Mouse (Mus musculus) c-Kit-positive CD71-positive TER-119-positive erythroid progenitor cells, embryonic 14.5 days (primary cell): ENCODE results near the gene Gm128.

Experiments used
- DNase-seq: peaks from one replicate; pipeline ENCODE4 v3.0.0-alpha.2; 2013; ENCODE audit warnings: low spot score

Gene Gm128

DNA sequence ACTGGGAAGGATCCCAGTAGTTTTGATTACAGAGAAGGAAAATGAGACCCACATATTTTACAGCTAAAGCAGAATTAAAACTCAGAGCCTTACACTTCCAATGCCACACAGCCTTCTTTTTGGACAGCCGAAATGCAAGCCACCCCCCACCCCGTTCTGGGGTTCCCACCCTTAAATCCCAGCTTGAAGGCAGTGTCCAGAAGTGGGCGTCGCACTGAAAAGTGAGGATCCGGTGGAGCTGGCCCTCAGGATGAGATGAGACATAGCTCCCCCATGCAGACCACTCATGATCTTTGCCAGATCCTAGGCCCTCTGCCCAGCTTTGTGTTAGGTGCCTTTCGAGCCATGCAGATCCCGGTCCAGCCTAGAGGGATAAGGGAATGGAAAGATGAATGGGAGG, at the start of gene Gm128:
Gene Gm128, minus strand, starts transcription at position 101 of the 400 bp plus-strand sequence.
- DNase-seq = no peak

DNA sequence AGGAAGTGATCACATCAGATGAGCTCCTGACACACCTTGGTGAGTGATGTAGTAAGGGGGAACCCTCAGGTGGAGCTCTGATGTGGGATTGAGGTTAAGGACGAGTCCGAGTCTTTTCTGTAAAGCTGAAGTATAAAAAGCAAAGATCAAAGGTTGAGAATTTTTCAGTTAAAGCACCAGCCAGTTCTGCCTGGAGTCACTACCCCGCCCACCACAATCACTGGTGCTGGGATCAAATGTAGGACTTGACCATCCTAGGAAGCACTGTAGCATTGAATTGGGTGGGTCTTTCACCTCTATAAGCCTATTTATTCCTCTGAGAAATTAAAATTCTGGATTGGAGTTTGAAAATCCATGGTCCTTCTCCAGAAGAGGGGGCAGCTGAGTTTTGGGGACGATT, 49.6 kb upstream of the Gm128 start:
- no peak for DNase-seq

DNA sequence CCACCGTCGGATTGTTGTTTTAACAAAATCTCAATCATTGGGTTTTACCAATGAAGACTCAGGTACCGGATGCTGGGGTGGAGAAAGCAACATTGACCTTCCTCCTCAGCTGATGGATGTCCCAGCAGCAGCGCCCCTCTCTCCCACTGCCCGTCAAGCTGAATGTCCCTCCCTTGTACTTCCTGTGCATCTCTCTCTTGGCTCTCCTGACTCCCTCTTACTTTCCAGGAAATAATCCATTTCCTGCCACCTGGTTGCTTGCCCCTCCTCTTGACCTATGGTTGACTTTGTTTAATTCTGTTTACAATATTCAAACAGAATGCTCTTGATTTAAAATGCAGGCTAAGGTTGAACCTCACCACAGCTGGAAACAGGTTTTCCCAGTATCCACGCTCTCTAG, 48.8 kb upstream of the Gm128 start:
- no peak for DNase-seq

DNA sequence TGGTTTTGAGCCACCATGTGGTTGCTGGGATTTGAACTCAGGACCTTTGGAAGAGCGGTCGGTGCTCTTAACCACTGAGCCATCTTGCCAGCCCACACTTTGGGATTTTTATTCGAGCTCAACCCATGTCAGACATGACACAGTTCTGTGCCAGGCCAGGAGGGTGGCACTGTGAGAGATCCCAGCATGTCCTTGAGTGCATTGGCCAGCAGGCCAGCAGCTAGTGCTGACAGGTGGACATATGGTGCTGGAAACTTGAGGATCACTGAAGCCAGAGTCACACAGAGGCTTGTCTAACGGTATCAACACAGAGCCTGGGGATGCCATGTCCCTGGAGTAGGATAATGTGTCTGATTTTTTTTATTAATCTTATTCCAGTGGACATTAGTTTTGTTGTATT, 48.0 kb upstream of the Gm128 start:
- DNase-seq = no peak

DNA sequence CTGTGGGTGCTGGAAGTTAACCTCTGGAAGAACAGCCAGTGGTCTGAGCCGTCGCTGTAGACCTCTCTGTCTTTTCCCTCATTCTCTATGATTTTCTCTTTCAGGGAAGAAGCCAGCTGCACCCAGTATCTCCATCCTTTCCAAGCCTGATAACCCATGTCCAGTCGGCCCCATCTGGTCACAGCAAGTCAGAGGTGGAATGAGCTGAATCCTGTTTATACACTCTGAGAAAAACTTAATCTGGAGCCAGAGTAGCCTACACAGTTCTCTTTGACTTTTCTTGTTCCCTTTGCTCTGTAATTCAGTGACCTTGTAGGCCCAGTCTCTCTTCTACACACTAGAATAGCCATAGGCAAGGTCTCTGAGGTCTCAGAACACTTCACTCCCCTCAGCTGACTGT, 46.1 kb upstream of the Gm128 start:
- no peak for DNase-seq

DNA sequence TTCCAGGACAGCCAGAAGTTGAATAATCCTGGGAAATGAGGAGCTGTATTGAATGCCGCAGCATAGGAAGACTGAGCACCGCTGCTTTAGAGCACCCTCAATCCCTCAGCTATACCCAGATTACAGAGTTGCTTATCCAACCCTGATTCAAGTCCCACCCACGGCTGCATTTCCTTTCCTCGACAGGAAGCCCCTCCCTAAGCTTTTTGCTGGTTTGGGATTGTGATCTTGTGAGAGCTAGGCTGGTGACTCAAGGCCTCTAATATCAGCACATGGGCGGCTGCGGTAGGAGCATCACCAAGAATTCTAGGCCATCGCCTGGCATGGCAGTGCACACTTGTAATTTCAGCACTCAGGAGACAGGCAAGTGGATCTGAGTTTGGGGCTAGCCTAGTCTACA, 45.1 kb upstream of the Gm128 start:
- no peak for DNase-seq

DNA sequence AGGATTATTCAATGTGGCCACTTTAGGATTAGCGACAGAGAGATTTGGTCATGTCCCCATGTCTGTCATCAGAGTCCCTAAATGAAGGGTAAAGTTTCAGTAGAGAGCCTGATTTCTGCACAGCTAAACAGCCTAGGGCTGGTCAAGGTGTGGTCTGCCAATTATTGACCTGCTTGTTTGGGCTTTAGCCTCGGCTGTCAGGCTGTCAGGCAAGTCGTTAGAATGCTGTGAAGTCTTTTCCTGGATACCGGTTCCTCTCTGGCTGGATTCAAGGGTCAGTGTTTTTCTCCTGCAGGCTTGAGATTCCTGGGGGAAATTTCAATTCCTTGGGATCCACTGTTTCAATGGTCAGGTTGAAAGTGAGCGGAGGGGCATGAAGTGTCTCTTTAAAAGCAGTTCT, 44.6 kb upstream of the Gm128 start:
- DNase-seq = no peak

DNA sequence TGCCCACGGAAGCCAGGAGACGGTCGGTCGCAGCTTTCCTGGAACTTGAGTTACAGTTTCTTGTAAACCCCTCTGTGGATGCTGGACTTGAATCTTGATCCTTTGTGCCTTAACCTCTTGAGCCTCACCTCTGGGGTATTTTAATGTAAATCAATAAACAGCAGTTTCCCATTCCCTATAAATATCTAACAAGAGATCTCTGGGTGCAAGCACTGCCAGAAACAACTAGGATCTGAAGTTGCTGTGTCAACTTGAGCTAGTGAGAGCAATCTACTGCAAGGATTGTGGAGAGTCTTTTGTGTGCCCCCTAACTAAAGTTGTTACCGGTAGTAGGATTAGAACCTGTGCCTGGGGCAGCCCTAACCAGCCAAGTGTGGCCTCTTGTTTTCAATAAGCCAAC, 44.0 kb upstream of the Gm128 start:
- no peak for DNase-seq

DNA sequence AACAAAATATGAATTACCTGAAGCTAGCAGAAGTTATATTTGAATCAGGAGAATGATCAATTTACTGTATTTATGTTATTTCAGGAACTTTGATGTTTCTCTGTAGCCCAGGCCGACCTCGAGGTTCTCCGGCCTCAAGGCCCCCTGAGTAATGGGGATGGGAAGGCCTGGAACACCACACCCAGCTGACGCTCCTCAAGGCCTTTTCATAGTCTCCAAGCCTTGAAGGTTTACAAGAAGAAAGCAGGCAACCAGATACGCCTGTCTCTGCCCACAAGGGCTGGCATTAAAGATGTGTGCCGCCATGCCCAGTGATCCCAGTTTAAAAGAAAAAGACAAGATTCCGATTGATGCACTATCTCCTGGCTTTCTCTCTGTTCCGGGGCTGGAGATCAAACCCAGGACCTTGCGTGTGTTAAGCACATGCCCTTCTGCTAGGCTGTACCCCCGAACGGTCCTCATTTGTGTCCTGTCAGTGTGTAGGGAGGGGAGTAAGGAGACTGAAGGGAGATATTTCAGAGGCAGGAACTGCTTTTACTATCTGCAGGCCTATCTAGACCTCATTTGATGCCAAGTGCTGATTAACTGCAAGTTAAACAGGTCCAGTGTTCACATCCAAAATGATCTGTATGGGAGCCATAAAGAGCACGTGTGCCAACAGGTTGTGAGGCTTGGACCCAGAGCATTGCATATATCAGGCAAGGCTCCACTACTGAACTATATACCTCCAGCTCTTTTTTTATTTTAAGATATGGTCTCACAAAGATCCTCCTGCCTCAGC, 43.3 kb upstream of the Gm128 start:
- no peak for DNase-seq

DNA sequence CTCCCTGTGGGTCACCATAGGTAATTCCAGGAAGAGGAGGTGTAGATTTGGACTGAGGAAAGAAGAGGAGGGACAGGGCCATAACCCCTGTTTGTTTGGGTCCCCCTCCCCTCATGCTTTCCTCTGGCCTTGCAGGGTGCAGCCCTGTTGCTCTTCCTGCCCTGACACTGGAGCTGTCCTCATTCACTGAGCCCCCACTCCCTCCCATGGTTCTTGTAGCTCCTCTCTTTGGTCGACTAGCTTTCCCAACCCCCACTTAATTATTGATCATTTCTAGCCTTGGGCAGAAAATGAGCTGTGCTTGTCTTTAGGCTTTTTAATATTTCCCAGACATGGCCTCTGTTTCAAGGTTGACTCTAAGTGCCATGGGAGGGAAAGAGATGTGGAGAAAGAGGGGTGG, 42.7 kb upstream of the Gm128 start:
- no peak for DNase-seq

DNA sequence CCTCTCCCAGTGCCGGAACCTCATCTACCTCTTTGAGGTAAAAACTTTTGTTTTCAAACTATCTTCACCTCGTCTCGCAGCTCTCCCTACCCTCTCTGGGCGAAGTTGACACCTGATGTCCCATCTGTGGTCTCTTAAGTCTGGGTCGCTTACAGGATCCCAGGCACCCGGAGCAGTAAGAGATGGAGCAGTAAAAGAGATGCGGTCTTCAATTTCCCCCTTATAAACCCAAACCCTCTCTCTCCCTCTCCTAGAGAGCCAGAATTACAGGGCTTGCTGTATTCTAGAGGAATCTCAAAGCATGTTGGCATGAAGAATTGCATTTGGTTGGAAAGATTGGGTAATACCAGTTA, 42.2 kb upstream of the Gm128 start:
- DNase-seq = no peak

DNA sequence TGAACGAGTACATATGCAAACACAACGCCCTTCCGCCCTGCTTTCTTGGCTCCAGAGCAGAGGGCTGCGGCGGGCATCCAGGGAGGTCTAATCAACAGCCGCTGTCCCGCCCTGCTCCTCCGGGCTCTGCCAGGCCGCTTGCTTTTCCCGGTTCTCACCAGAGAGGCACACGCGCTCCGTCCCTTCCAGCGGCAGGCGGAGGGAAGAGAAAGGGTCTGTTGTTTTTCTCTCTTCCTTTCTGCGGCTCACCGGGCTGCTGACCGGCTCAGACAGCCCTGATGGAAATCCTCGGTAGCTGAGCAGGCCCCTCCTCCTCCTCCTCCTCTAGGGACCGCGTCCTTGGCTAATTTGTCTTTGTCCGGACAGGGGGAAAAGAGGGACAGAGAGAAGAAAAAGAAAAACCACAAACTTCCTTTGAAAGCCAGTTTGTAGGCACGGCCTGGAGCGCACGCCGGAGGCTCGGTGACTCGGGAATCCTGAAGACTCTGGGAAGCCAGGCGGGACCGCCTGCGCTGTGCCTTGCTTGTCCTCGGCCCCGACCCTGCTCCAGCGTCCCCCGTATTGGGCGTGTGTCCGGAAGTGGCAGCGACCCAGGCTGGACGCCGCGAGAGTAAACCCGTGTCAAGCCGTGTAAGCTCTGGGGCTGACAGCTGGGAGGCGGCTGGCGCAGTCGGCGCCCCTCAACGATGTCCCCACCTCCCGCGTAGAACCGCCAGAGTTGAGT, 41.6 kb upstream of the Gm128 start:
- DNase-seq = peak; percentile 78

DNA sequence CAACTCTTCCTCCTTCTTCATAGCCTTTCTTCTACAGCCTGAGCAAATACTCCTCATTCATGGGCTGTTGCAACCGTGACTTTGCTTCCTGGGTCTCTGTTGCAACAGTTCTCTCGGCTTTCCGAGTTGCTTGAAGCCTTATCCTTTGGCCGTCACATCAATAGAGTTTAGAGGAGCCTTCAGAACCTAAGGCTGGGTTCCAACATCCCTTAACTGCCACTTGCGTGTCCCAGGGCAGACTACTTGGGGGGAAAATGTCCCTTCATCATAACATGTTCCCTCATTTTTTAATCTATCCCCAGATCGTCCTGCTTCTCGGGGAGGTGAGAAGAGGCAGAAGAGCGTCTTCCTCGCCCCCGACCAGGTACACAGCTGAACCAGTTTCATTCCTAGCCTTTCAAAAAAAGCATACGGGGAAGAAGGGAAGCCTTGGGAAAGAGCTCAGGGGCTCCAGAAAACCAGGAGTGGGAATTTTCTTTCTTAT, 41.0 kb upstream of the Gm128 start:
- peak; percentile 59 for DNase-seq

DNA sequence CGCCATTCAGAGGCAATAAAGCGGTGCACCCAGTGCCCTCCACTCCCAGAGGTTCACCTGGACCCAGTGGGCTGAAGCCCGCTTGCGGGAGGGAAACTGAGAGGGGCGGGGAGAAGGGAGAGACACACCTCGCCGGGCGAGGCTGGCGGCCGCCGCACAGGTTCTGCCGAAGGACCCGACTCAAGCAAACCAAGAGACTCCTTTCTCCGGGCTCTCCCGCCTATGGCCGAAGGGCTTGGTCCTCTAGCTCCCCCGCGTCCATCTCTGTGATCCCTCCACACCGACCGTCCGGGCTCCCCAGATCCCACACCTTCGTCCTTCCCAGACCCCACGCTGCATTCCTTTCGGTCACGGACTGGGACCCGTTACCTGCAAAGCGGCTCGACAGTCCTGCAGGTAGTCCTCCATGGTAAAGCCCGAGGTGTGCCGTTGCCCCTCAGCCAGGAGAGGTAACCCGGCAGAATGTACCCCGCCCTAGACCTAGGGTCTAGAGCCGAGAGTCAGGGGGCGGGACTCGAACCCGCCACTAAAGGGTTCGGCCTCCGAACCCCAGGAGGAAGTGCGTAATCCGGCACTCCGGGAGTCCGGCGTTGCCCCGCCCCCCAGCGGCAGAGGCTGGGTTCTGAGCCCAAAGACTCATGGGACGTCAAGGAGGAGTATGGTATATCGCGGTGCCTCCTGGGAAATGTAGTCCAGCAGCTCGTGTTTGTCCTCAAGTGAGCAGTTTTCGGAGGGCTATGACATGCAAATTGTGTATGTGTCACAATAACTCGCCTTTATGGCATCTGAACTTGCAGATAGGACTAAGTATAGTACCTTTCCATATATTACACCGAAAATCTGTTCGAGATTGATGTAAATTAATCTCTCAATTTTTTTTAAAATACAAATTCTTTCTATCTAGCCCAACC, 40.1 kb upstream of the Gm128 start, which contains the start of the genes Mindy1 and Prune1:
Gene Mindy1, plus strand, starts transcription at position 130 of the 911 bp plus-strand sequence.
Gene Prune1, minus strand, starts transcription at position 861 of the 911 bp plus-strand sequence.
- DNase-seq = peak; percentile 98

DNA sequence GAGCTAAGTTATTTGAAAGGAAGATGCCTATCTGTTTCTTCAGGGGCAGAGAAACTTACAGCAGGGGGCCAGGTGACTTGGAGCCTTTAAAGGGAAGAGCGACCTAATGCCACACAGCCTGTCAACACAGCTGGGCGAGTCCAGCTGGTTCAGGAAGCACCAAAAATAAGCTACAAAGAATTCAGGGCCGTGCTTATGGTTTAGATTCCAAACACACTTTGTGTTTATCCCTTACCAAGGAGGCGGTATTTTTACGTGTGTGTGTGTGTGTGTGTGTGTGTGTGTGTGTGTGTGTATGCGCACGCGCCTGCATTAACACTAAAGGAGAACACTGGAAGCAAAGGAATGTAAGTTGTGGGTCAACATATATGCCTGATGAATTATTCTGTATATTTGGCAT, 39.3 kb upstream of the Gm128 start:
- DNase-seq = no peak

DNA sequence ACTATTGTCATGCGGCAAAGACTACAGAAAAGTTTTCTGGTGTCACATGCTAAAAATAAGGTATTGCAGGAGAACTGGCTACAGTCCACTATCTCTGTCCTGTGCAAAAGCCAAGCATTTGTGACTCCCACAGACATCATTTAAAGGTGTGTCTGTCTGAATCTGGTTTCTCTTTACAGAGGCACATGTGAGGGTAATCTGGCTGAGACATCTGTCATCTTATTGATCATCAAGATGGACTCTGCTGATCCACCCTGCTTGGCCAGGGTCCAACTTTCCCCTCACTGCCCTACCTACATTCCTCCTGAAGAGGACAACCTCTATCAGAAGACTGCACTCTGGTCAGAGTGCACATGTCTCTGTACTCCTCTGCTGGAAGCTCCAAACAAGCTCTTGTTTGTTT, 35.8 kb upstream of the Gm128 start:
- no peak for DNase-seq

DNA sequence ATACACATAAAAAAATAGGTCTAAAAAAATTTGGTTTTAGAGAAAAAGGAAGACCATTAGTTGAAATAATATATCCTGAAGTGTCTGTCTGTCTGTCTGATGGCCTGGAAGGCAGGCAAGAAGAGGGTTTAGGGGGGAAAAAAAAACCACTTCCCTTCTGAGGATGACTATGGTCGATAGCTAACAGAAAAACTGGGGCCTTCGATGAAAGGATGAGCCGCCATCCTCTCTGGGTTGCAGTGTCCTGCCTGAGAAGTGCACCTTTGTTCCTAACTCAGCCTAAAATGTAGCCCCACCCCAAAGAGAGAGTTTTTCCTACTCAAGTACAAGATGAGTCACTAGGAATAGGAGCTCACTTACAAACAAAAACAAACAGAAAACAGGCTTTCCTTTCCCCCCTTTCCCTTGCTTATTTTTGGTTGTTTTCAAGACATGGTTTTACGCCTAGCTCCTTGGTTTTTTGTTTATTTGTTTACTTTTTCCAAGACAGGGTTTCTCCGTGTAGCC, 35.1 kb upstream of the Gm128 start:
- DNase-seq = no peak

DNA sequence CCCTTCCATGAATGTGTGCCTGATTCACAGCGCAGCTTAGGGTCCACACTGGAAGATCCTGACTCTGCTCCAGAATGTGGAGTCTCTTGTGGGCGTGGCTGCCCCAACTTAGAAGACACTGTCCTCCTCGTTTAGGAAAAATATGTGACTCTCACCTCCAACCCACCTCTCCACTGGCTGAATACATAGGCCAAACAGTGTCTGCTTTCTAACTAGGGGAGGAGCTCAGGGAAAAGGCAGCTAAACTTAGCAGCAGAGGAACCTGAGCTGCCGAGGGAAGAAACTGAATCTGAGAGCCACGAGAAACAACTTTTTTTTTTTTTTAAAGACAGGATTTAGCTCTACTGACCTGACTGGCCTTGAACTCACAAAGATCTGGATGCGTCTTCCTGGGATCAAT, 33.8 kb upstream of the Gm128 start:
- DNase-seq = no peak

DNA sequence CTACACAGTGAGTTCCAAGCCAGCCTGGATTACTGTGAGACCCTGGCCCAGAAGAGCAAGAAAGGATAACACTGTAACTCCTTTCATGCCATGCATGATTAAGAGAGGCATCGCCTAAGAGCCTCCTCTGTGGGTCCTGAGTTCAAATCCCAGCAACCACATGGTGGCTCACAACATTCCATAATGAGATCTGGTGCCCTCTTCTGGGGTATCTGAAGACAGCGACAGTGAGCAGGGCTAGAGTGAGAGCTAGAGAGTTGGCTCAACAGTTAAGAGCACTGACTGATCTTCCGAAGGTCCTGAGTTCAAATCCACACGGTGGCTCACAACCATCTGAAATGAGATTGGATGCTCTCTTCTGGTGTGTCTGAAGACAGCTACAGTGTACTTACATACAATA, 33.1 kb upstream of the Gm128 start:
- DNase-seq = no peak

DNA sequence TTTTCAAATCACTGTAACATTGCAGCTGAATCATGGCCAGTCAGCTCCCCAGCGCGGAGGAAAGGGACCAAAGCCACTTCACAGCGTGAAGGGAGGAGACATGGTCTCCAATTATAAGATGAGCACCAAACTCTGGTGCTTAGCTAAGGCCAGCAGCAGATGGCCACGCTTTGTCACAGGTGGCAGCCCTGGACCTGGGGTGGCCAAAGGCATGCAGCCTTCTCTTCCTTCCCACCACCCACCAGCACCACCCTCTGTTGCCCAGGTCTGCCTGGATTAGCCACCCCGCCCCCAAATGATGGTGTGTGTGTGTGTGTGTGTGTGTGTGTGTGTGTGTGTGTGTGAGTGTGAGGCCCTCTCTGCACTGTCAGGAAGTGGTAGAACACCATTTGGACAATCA, 32.1 kb upstream of the Gm128 start:
- no peak for DNase-seq

DNA sequence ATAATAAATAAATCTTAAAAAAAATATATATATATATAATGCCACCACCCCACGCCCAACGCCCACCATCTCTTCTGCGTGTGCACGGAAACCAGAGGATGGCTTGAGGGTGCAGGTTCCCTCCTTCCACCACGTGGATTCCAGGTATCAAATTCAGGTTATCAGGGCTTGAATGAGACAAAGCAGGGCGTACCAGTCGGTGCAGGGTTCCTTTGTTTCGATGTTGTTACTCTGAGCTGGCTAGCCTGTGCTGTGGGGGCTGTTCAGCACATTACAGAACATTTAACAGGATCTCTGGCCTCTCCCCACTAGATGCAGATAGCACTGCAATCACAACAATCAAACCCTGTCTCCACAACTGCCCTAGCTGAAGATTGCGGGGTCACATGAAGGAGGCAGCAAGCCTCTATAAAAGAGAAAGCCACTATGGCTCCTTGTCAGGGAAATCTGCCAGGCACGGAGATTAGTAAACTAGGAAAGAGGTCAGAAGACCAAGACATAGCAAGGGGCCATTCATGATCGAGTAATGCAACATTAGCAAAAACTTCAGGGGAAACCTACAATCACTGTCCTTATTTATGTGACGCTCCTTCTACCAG, 29.5 kb upstream of the Gm128 start:
- DNase-seq = no peak

DNA sequence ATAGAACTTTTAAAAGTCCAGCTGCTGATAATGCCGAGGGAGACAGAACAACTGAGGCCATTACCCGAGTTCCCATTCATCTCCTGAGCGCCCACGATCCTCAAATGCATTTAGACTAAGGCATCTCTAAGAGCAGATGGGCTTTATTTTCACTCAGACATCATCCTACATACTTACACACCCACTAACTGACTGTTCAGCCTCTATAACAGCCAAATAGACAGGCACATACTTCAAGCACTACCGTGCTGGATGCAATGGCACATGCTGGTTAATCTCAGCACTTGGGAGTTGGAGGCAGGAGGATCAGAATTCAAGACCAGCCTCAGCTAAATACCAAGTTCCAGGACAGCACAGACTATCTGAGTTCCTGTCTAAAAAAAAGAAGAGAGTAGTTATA, 28.4 kb upstream of the Gm128 start:
- DNase-seq = no peak
